Mouse (Mus musculus) forebrain, embryonic 15.5 days (tissue): ENCODE results near the gene Cdh18. TPM values are rescaled to one million over a fixed set of nuclear protein-coding genes. Genes with fewer than 3 reads are reported as not detected.

Experiments
- ATAC-seq: fragments of 200-750 bp; cut with Nextera tagmentation; replicated peaks from 2 replicates; pipeline ENCODE4 v1.8.0; 2017; ENCODE audit warnings: mild to moderate bottlenecking, moderate TSS enrichment, moderate library complexity
- H3K27ac ChIP-seq: fragments of 300-500 bp; sonication (generic); replicated peaks from 2 replicates; pipeline ENCODE4 v1.5.1; 2015; ENCODE audit warnings: mild to moderate bottlenecking, inconsistent platforms
- H3K27me3 ChIP-seq: fragments of 300-500 bp; sonication (generic); 2 replicates; pipeline ENCODE4 v1.6.1; 2015; ENCODE audit warnings: inconsistent platforms
- H3K36me3 ChIP-seq: fragments of 300-500 bp; sonication (generic); 2 replicates; pipeline ENCODE4 v1.6.1; 2015; ENCODE audit warnings: mild to moderate bottlenecking, inconsistent platforms
- H3K4me1 ChIP-seq: fragments of 300-500 bp; sonication (generic); 2 replicates; pipeline ENCODE4 v1.6.1; 2015; ENCODE audit warnings: inconsistent platforms
- H3K4me2 ChIP-seq: fragments of 300-500 bp; sonication (generic); replicated peaks from 2 replicates; pipeline ENCODE4 v1.6.1; 2015; ENCODE audit warnings: mild to moderate bottlenecking, inconsistent platforms
- H3K4me3 ChIP-seq: fragments of 300-500 bp; sonication (generic); 2 replicates; pipeline ENCODE4 v1.5.1; 2015; ENCODE audit warnings: mild to moderate bottlenecking, inconsistent platforms
- H3K9ac ChIP-seq: fragments of 300-500 bp; sonication (generic); replicated peaks from 2 replicates; pipeline ENCODE4 v1.6.1; 2015; ENCODE audit warnings: mild to moderate bottlenecking, inconsistent platforms
- H3K9me3 ChIP-seq: fragments of 300-500 bp; sonication (generic); 2 replicates; pipeline ENCODE4 v1.6.1; 2016; ENCODE audit warnings: inconsistent platforms
- WGBS: fragments of 180-500 bp; shearing (Covaris S2); methylation state at CpG from one replicate; pipeline ENCODE4 v1.1.7; 2015; ENCODE audit warnings: mixed read lengths; 5-methylcytosine and 5-hydroxymethylcytosine counted together
- polyA plus RNA-seq: library from polyadenylated mRNA; unstranded; fragments of >200 nt; fragmentation: Nextera tagmentation; extraction: Ambion mirVana; gene quantifications from 2 replicates; pipeline ENCODE4 v1.2.1, GENCODE M21; 2015

Cdh18 gene
- polyA plus RNA-seq, 1 experiment from 2014 or later = 3.0 TPM

DNA sequence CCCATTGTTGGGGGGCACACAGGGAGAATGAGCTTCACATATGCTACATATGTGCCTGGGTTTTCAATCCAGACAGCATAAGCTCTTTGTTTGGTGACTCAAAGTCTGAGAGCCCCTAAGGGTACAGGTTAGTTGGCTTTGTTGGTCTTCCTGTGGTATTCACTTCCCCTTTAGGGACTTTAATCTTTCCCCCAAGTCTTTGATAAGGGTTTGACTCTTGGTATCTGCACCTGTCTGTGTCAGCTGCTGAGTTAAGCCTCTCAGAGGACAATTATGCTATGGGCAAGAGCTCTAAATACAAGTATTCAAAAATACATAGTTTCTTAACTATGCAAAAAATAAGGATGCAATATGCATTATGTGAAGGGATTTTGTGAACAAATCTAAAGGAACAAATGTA is 869.3 kb downstream of the Cdh18 start:
- no peak overlapping the region for H3K4me2 ChIP-seq
- no peak for ATAC-seq
- H3K9me3 ChIP-seq = no peaks in the 10 kb centered on the region
- no peak overlapping the region for H3K27ac ChIP-seq
- H3K36me3 ChIP-seq = no peaks in the 10 kb centered on the region
- H3K27me3 ChIP-seq = no peaks in the 10 kb centered on the region
- H3K4me3 ChIP-seq = no peak overlapping the region
- H3K4me1 ChIP-seq = no peaks in the 10 kb centered on the region
- H3K9ac ChIP-seq = no peak overlapping the region

DNA sequence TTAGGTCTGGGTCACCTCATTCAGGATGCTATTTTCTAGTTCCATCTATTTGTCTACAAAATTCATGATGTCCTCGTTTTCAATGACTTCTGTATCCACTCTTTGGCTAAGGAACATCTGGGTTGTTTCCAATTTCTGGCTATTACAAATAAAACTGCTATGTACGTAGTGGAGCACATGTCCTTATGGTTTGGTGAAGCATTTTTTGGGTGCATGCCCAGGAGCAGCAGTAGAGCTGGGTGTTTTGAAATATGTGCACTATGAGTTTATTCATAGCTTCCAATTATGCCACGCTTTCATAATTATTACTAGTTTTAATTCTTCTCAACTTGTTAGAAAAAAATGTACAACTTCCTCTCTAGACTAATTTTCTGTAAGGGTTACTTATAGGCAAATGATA is 871.2 kb downstream of the Cdh18 start:
- Histone ChIP-seq H3K27ac (no peak overlapping the region), H3K4me1 (no peaks in the 10 kb centered on the region), H3K9me3 (no peaks in the 10 kb centered on the region), H3K4me2 (no peak overlapping the region), H3K36me3 (no peaks in the 10 kb centered on the region), H3K4me3 (no peak overlapping the region), H3K9ac (no peak overlapping the region), H3K27me3 (no peaks in the 10 kb centered on the region)
- 58% methylated on average over 3 of the region's 3 CpGs for WGBS
- no peak; the same call in 1 of the 2 replicates for ATAC-seq

- ATAC-seq = no peak
- Histone ChIP-seq H3K4me2 (no peak overlapping the region), H3K27me3 (no peaks in the 10 kb centered on the region), H3K36me3 (no peaks in the 10 kb centered on the region), H3K9me3 (no peaks in the 10 kb centered on the region), H3K4me3 (no peak overlapping the region), H3K9ac (no peak overlapping the region), H3K27ac (no peak overlapping the region), H3K4me1 (no peaks in the 10 kb centered on the region)
- WGBS = 88% methylated on average over 5 of the region's 5 CpGs
Measured at GRCm38 (mm10) chr15:23430021-23430420, 881.2 kb downstream of the Cdh18 start.

DNA sequence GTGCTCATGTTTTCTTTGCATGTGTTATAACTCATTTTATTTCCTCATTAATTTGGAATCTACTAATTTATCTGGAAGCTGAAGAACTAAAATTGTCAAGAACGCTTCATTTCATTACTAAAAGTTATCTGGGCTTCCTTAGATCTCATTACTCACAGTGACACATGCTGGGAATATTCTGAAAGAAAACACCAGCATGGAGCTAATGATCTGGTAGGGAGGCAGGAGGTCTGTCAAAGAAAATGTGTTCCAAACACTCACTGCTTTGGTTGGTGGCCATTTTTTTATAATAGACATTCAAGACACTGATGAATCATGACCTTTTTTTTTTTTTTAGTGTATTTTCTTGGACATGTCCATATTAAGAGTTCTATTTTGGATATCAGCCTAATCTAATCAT is 899.7 kb downstream of the Cdh18 start:
- peaks cover 7% of the 10 kb centered on the region for H3K4me1 ChIP-seq
- no peak for ATAC-seq
- no peaks in the 10 kb centered on the region for H3K27me3 ChIP-seq
- WGBS = 61% methylated on average over 1 of the region's 1 CpGs
- no peaks in the 10 kb centered on the region for H3K36me3 ChIP-seq
- no peak overlapping the region for H3K4me2 ChIP-seq
- no peak overlapping the region for H3K4me3 ChIP-seq
- no peak overlapping the region for H3K9ac ChIP-seq
- H3K9me3 ChIP-seq = no peaks in the 10 kb centered on the region
- H3K27ac ChIP-seq = no peak overlapping the region

DNA sequence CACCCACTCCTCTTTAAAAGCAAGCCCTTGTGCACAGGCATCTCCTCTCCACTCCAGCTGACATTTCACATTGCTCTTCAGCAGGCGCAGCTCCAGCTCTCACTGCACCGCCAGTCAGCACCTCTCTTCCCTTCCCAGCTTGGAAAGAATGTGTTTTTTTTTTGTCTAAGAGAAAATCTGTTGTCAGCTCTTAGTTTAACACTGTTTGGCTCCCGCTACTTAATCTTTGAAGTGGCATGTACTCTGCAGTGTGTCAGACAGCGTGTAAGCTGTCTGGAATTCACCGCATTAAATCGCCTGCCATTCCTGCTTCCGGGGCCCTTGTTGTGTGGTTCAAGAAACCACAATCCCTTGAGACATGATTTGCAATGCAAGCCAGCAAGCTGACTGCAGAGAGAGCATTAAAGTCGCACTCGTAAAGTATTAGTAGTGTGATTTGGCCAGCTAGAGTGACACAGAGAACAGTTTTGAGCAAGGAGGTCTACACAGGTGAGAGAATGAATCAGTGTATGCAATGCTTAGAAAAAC is 903.3 kb downstream of the Cdh18 start:
- WGBS = 8% methylated on average over 9 of the region's 9 CpGs
- Histone ChIP-seq H3K4me2 (peak overlapping the region; percentile 3; the same call in 1 of the 2 replicates), H3K27ac (peak overlapping the region; percentile 54), H3K4me3 (no peak overlapping the region), H3K36me3 (no peaks in the 10 kb centered on the region), H3K27me3 (no peaks in the 10 kb centered on the region), H3K4me1 (peaks cover 7% of the 10 kb centered on the region), H3K9ac (no peak overlapping the region), H3K9me3 (no peaks in the 10 kb centered on the region)
- ATAC-seq = peak; percentile 88

- Histone ChIP-seq H3K4me3 (no peak overlapping the region), H3K4me2 (no peak overlapping the region), H3K36me3 (no peaks in the 10 kb centered on the region), H3K27ac (no peak overlapping the region), H3K4me1 (peaks cover 7% of the 10 kb centered on the region), H3K27me3 (no peaks in the 10 kb centered on the region), H3K9me3 (no peaks in the 10 kb centered on the region), H3K9ac (no peak overlapping the region)
- no peak for ATAC-seq
- 72% methylated on average over 6 of the region's 6 CpGs for WGBS
Measured at GRCm38 (mm10) chr15:23453331-23453730, 904.5 kb downstream of the Cdh18 start.

DNA sequence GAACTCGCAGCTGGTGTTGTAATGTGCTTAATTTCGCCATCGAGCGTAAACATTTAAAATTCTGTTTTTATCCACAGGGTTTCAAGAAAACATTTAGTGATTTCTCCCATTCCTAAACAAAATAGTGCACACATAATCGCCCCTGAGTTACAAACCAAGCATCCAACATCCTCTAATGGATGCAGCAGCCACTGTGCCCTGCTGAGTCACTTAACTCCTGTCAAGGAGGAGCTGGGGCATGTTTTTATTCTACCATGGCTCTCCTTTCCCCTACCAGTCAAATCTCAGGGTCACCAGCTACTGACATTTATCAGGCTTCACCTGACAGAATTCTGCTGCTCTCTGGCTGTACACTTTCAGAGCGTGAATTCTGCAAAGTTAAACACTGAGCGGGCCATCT is 906.5 kb downstream of the Cdh18 start:
- Histone ChIP-seq H3K36me3 (no peaks in the 10 kb centered on the region), H3K9ac (no peak overlapping the region), H3K4me1 (peaks cover 7% of the 10 kb centered on the region), H3K9me3 (no peaks in the 10 kb centered on the region), H3K4me3 (no peak overlapping the region), H3K27ac (no peak overlapping the region), H3K4me2 (no peak overlapping the region), H3K27me3 (no peaks in the 10 kb centered on the region)
- 83% methylated on average over 7 of the region's 7 CpGs for WGBS
- ATAC-seq = no peak

- WGBS = 43% methylated on average over 3 of the region's 3 CpGs
Measured at GRCm38 (mm10) chr15:23457401-23457800, 908.6 kb downstream of the Cdh18 start.

GRCm38 (mm10) chr15:23470527-23471475 is 922.0 kb downstream of the Cdh18 start:
- Histone ChIP-seq H3K27ac (no peak overlapping the region), H3K4me3 (no peak overlapping the region), H3K4me2 (no peak overlapping the region), H3K36me3 (no peaks in the 10 kb centered on the region), H3K27me3 (no peaks in the 10 kb centered on the region), H3K9me3 (no peaks in the 10 kb centered on the region), H3K9ac (no peak overlapping the region), H3K4me1 (no peaks in the 10 kb centered on the region)
- peak; percentile 67; the same call in 1 of the 2 replicates for ATAC-seq
- WGBS = 77% methylated on average over 7 of the region's 7 CpGs

More at GRCm38 (mm10) chr15:23457401-23457800, 908.6 kb downstream of the Cdh18 start:
- no peak overlapping the region for H3K4me3 ChIP-seq
- ATAC-seq = no peak
- H3K4me1 ChIP-seq = peaks cover 1% of the 10 kb centered on the region
- H3K27me3 ChIP-seq = no peaks in the 10 kb centered on the region
- H3K9ac ChIP-seq = no peak overlapping the region
- no peaks in the 10 kb centered on the region for H3K36me3 ChIP-seq
- H3K4me2 ChIP-seq = no peak overlapping the region
- no peaks in the 10 kb centered on the region for H3K9me3 ChIP-seq
- H3K27ac ChIP-seq = no peak overlapping the region

DNA sequence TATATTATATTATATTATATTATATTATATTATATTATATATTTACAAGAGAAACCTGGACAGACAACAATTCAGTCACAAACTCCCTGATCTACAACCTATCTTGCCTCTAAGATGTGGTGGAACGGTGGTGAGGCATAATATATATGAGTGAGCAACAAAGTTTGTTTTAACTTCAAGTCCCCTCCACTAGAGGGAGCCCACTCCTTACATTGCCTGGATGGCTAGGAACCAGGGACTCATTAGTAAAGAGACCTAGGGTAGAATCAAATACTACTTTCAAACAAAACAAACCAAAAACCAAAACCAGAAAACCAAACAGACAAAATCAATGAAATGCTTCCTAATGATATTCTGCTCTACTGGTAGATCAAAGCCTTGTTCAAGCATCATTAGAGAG is 937.5 kb downstream of the Cdh18 start:
- ATAC-seq = no peak
- H3K27me3 ChIP-seq = no peaks in the 10 kb centered on the region
- H3K36me3 ChIP-seq = no peaks in the 10 kb centered on the region
- H3K4me3 ChIP-seq = no peak overlapping the region
- no peaks in the 10 kb centered on the region for H3K9me3 ChIP-seq
- no peak overlapping the region for H3K9ac ChIP-seq
- 66% methylated on average over 1 of the region's 1 CpGs for WGBS
- no peaks in the 10 kb centered on the region for H3K4me1 ChIP-seq
- H3K4me2 ChIP-seq = no peak overlapping the region
- no peak overlapping the region for H3K27ac ChIP-seq

- WGBS = 86% methylated on average over 4 of the region's 4 CpGs
Measured at GRCm38 (mm10) chr15:23506480-23506879, 957.7 kb downstream of the Cdh18 start.

DNA sequence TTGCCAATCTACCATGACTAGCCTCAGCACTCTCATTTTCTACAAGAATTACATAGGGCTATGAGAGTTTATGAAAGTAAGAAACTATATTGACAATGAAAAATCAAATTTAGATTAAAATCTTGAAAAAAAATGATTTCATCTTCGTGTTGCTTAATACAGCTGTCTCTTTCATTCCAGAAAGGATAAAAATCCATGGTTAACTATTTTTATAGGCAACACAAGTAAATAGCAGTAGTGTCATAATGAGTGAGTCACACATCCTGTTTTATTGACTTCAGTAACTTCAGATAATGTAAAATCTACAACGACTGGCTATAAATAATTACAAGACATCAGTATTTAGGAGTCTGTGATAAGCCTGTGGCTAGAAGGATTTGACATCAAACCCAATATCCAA is 960.9 kb downstream of the Cdh18 start:
- Histone ChIP-seq H3K9ac (no peak overlapping the region), H3K9me3 (no peaks in the 10 kb centered on the region), H3K36me3 (no peaks in the 10 kb centered on the region), H3K27me3 (no peaks in the 10 kb centered on the region), H3K4me1 (no peaks in the 10 kb centered on the region), H3K4me3 (no peak overlapping the region), H3K4me2 (no peak overlapping the region), H3K27ac (no peak overlapping the region)
- ATAC-seq = no peak
- WGBS = 66% methylated on average over 2 of the region's 2 CpGs

More at GRCm38 (mm10) chr15:23506480-23506879, 957.7 kb downstream of the Cdh18 start:
- no peaks in the 10 kb centered on the region for H3K27me3 ChIP-seq
- no peaks in the 10 kb centered on the region for H3K36me3 ChIP-seq
- ATAC-seq = no peak
- no peak overlapping the region for H3K4me2 ChIP-seq
- no peaks in the 10 kb centered on the region for H3K9me3 ChIP-seq
- no peaks in the 10 kb centered on the region for H3K4me1 ChIP-seq
- no peak overlapping the region for H3K9ac ChIP-seq
- H3K4me3 ChIP-seq = no peak overlapping the region
- no peak overlapping the region for H3K27ac ChIP-seq
